Mouse (Mus musculus): ENCODE data around the gene Eef1a2. TPM values are rescaled to one million over a fixed set of nuclear protein-coding genes. Genes with fewer than 3 reads are reported as not detected.

The Eef1a2 gene
- total and polyA plus RNA-seq, 3 experiments, result 1,031 to 1,646 (median 1,434) TPM

DNA sequence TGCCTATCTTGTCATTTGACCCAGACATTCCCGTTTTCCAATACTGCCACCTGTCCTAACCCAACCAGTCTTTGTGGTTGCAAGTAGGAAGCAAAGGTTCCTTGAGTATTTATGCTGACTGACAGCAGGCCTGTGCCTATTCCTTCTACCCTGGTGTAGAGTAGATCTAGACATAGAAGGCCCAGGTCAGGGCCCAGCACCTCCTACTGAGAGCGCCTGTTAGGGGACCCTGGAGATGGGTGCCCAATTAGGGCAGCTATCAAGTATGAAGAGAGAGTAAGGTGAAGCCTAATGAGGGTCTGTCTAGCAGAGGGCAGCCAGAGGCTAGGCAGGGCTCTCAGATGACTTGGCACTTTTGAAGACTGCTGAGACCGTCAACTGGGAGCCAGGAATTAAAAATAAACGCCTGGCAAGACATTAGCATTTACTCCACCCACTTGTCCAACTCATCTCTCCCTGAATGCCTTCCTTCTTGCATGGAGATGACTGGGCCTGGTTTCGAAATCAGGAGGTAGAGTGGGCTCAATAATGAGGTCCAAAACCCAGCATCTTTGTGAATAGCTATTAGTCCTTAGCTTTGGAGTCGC lies 995 bp upstream of the Eef1a2 start:
- Histone ChIP-seq H3K27me3 (ENCODE audit: control insufficient read depth, insufficient read depth, low read length) (peaks cover 3% of the 10 kb centered on the region; the same call in 1 of the 2 replicates), H3K36me3 (ENCODE audit: control insufficient read depth, insufficient read depth, low read length) (no peaks in the 10 kb centered on the region), H3K4me3 (no peak overlapping the region; the same call in 1 of the 2 replicates), H3K27ac (peak overlapping the region; percentile 96), H3K4me1 (ENCODE audit: control insufficient read depth, insufficient read depth, low read length) (peaks cover 15% of the 10 kb centered on the region), H3K9ac (ENCODE audit: low read depth, low read length) (no peak overlapping the region), H3K79me2 (replicated peaks; ENCODE audit: control insufficient read depth, insufficient read depth, low read length) (no peaks in the 10 kb centered on the region)
- TF ChIP-seq EP300 (IDR thresholded peaks at IDR 0.05; ENCODE audit: insufficient read depth, low read depth, low read length) (no peak), POLR2A (IDR thresholded peaks at IDR 0.05; ENCODE audit: insufficient read depth, low read depth, low read length) (peak; percentile 46; the same call in 1 of the 2 replicates), CTCF (IDR thresholded peaks at IDR 0.05) (no peak)
- intact Hi-C loops (cut with DNase I), result loop anchor here (10.0 kb wide), 1 partner anchor 437 kb away; the partner anchor contains the start of genes Prpf6, Samd10 and Zfp512b
- WGBS, result 56% methylated on average over 6 of the region's 6 CpGs
- DNase-seq, result peak; percentile 49 to 62

- TF ChIP-seq POLR2A (IDR thresholded peaks at IDR 0.05; ENCODE audit: insufficient read depth, low read depth, low read length), result no peak
- TF ChIP-seq CTCF (IDR thresholded peaks at IDR 0.05), result no peak
- no peak for TF ChIP-seq EP300 (IDR thresholded peaks at IDR 0.05; ENCODE audit: insufficient read depth, low read depth, low read length)
- Histone ChIP-seq H3K27me3 (ENCODE audit: control insufficient read depth, insufficient read depth, low read length) (peaks cover 3% of the 10 kb centered on the region; the same call in 1 of the 2 replicates), H3K79me2 (replicated peaks; ENCODE audit: control insufficient read depth, insufficient read depth, low read length) (no peaks in the 10 kb centered on the region), H3K27ac (peak overlapping the region; percentile 96), H3K4me3 (peak overlapping the region; percentile 61), H3K9ac (ENCODE audit: low read depth, low read length) (no peak overlapping the region; the same call in 1 of the 2 replicates), H3K4me1 (ENCODE audit: control insufficient read depth, insufficient read depth, low read length) (peaks cover 15% of the 10 kb centered on the region), H3K36me3 (ENCODE audit: control insufficient read depth, insufficient read depth, low read length) (no peaks in the 10 kb centered on the region)
- intact Hi-C loops (cut with DNase I), result loop anchor here (10.0 kb wide), 1 partner anchor 438 kb away; the partner anchor contains the start of genes Prpf6, Samd10 and Zfp512b
- peak; percentile 21 to 47 for DNase-seq
- WGBS, result 68% methylated on average over 4 of the region's 4 CpGs
Measured at GRCm38 (mm10) chr2:181157180-181157579, 366 bp upstream of the Eef1a2 start.

GRCm38 (mm10) chr2:181155801-181156200 lies 1.0 kb downstream of the Eef1a2 start:
- Histone ChIP-seq H3K4me3 (peak overlapping the region; percentile 61), H3K36me3 (ENCODE audit: control insufficient read depth, insufficient read depth, low read length) (peaks cover 6% of the 10 kb centered on the region; the same call in 1 of the 2 replicates), H3K79me2 (replicated peaks; ENCODE audit: control insufficient read depth, insufficient read depth, low read length) (no peaks in the 10 kb centered on the region), H3K4me1 (ENCODE audit: control insufficient read depth, insufficient read depth, low read length) (peaks cover 17% of the 10 kb centered on the region), H3K9ac (ENCODE audit: low read depth, low read length) (peak overlapping the region; percentile 92), H3K27ac (peak overlapping the region; percentile 96), H3K27me3 (ENCODE audit: control insufficient read depth, insufficient read depth, low read length) (peaks cover 3% of the 10 kb centered on the region; the same call in 1 of the 2 replicates)
- no peak for TF ChIP-seq EP300 (IDR thresholded peaks at IDR 0.05; ENCODE audit: insufficient read depth, low read depth, low read length)
- TF ChIP-seq CTCF (IDR thresholded peaks at IDR 0.05), result no peak
- no peak; the same call in 1 of the 2 replicates for TF ChIP-seq POLR2A (IDR thresholded peaks at IDR 0.05; ENCODE audit: insufficient read depth, low read depth, low read length)
- peak; percentile 53 to 63 for DNase-seq
- 54% methylated on average over 4 of the region's 4 CpGs for WGBS
- intact Hi-C loops (cut with DNase I), result loop anchor here (10.0 kb wide), 1 partner anchor 439 kb away; the partner anchor contains the start of genes Prpf6, Samd10 and Zfp512b

DNA sequence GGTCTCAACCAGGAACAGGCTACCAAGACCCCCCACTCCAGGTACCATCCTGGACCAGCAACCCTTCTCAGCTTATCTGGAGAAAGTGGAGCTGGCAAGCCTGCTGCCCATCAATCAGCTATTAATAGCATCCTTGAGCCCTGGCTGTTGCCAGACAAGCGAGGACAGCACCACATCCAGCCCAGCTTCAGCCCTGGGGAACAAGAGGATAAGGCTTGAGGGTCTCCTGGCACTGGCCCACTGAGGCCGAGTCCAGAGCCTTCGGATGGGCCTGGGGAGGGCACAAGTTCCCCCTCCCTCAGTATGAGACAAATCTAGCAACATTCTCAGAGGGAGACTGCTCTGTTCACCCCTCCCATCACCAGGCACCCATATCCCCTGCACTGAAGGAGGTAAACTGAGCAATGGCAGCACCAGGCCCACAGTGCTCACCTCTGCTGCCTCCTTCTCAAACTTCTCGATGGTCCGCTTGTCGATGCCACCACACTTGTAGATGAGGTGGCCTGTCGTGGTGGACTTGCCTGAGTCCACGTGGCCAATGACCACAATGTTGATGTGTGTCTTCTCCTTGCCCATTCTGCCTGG lies 1.9 kb downstream of the Eef1a2 start:
- no peak for TF ChIP-seq EP300 (IDR thresholded peaks at IDR 0.05; ENCODE audit: insufficient read depth, low read depth, low read length)
- H3K36me3 ChIP-seq (ENCODE audit: control insufficient read depth, insufficient read depth, low read length), result peaks cover 6% of the 10 kb centered on the region; the same call in 1 of the 2 replicates
- peak overlapping the region; percentile 61 for H3K4me3 ChIP-seq
- peak overlapping the region; percentile 96 for H3K27ac ChIP-seq
- peak in 1 of 2 experiments; percentile 51 for DNase-seq
- peaks cover 3% of the 10 kb centered on the region; the same call in 1 of the 2 replicates for H3K27me3 ChIP-seq (ENCODE audit: control insufficient read depth, insufficient read depth, low read length)
- H3K4me1 ChIP-seq (ENCODE audit: control insufficient read depth, insufficient read depth, low read length), result peaks cover 15% of the 10 kb centered on the region
- H3K9ac ChIP-seq (ENCODE audit: low read depth, low read length), result peak overlapping the region; percentile 11
- H3K79me2 ChIP-seq (replicated peaks; ENCODE audit: control insufficient read depth, insufficient read depth, low read length), result no peaks in the 10 kb centered on the region
- WGBS, result 51% methylated on average over 8 of the region's 8 CpGs
- intact Hi-C loops (cut with DNase I), result loop anchor here (10.0 kb wide), 1 partner anchor 440 kb away; the partner anchor contains the start of genes Prpf6, Samd10 and Zfp512b

DNA sequence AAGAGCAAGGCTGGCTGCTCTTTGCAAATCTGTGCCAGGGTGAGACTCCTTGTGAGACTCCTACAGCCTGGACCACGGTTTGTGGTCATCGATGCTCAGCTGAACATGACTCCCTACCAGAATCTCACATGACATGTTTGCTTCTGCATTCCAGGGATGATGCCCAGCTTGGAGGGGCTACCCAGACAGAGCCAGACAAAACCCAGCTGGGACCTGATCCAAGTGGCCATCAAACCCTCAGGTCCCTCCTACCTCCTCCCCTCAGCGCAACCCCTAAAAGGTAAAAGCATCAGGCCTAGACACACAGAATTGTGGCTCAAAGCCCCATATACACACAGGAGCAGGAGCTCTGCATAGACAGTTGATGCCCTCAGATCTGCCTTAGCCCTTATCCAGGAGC lies 2.5 kb downstream of the Eef1a2 start:
- no peak overlapping the region for H3K9ac ChIP-seq (ENCODE audit: low read depth, low read length)
- H3K4me3 ChIP-seq, result peak overlapping the region; percentile 61
- H3K4me1 ChIP-seq (ENCODE audit: control insufficient read depth, insufficient read depth, low read length), result peaks cover 10% of the 10 kb centered on the region; the same call in 1 of the 2 replicates
- intact Hi-C loops (cut with DNase I), result loop anchor here (10.0 kb wide), 1 partner anchor 440 kb away; the partner anchor contains the start of genes Prpf6, Samd10 and Zfp512b
- peaks cover 3% of the 10 kb centered on the region; the same call in 1 of the 2 replicates for H3K27me3 ChIP-seq (ENCODE audit: control insufficient read depth, insufficient read depth, low read length)
- TF ChIP-seq CTCF (IDR thresholded peaks at IDR 0.05), result no peak
- no peak for TF ChIP-seq EP300 (IDR thresholded peaks at IDR 0.05; ENCODE audit: insufficient read depth, low read depth, low read length)
- 0 out of 2 replicates have a peak, but pooled peaks have one; percentile 5 for TF ChIP-seq POLR2A (IDR thresholded peaks at IDR 0.05; ENCODE audit: insufficient read depth, low read depth, low read length)
- peaks cover 6% of the 10 kb centered on the region; the same call in 1 of the 2 replicates for H3K36me3 ChIP-seq (ENCODE audit: control insufficient read depth, insufficient read depth, low read length)
- DNase-seq, result no peak
- WGBS, result 56% methylated on average over 3 of the region's 3 CpGs
- peak overlapping the region; percentile 96; the same call in 1 of the 2 replicates for H3K27ac ChIP-seq
- H3K79me2 ChIP-seq (replicated peaks; ENCODE audit: control insufficient read depth, insufficient read depth, low read length), result no peaks in the 10 kb centered on the region

Data from heart, adult 2 months (tissue).